Mouse (Mus musculus) forebrain, embryonic 10.5 days (tissue): ENCODE measurements around the gene Olfr318. TPM values are rescaled to one million over a fixed set of nuclear protein-coding genes. Genes with fewer than 3 reads are reported as not detected.
"Not testable (repeated sequence)": the region's sequence is repeated elsewhere in the genome, so short reads cannot be mapped to it uniquely, and the experiment has no call there.

Source experiments
- DNase-seq: peaks from one replicate; pipeline ENCODE4 v3.0.0-alpha.2; 2017; ENCODE audit warnings: low spot score; ENCODE audit errors: extremely low spot score
- H3K27ac ChIP-seq: fragments of 300-500 bp; sonication (generic); 2 replicates; pipeline ENCODE4 v1.5.1; 2016; ENCODE audit warnings: mild to moderate bottlenecking
- H3K27me3 ChIP-seq: fragments of 300-500 bp; sonication (generic); 2 replicates; pipeline ENCODE4 v1.6.1; 2016; ENCODE audit warnings: mild to moderate bottlenecking; ENCODE audit not compliant: poor library complexity, severe bottlenecking
- H3K36me3 ChIP-seq: fragments of 300-500 bp; sonication (generic); replicated peaks from 2 replicates; pipeline ENCODE4 v1.6.1; 2016; ENCODE audit warnings: mild to moderate bottlenecking, moderate library complexity
- H3K4me1 ChIP-seq: fragments of 300-500 bp; sonication (generic); 2 replicates; pipeline ENCODE4 v1.6.1; 2016
- H3K4me3 ChIP-seq: fragments of 300-500 bp; sonication (generic); 2 replicates; pipeline ENCODE4 v1.5.1; 2016; ENCODE audit warnings: mild to moderate bottlenecking, moderate library complexity
- H3K9me3 ChIP-seq: fragments of 300-500 bp; sonication (generic); 2 replicates; pipeline ENCODE4 v1.6.1; 2016; ENCODE audit warnings: mild to moderate bottlenecking, moderate library complexity
- WGBS: fragments of 180-500 bp; shearing (Covaris S2); methylation state at CpG from one replicate; pipeline ENCODE4 v1.1.7; 2016; 5-methylcytosine and 5-hydroxymethylcytosine counted together
- polyA plus RNA-seq: library from polyadenylated mRNA; unstranded; fragments of >200 nt; fragmentation: Nextera tagmentation; extraction: Ambion mirVana; gene quantifications from 2 replicates; pipeline ENCODE4 v1.2.1, GENCODE M21; 2016

The Olfr318 gene
- polyA plus RNA-seq: not detected in 2 replicates

DNA sequence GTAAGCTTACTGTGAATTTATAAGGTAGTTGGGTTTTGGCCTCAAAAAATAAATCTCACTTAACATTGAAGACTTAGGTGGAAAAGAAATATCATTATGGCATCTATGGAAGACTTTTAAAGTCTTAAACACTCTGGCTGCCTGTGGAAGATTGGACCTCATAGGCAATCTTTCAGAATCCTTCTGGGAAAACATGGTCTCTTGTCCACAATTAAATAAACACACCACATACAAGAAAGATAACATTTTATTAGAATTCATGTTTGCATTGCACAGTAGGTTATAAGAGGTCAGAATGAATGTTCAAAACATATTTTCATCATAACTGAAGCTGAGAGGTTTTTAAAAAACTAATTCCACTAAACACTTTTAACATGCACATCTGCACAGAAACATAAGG is at the start of gene Olfr318:
Gene Olfr318, minus strand, starts transcription at position 101 of the 400 bp plus-strand sequence.
- H3K36me3 ChIP-seq: no peaks in the 10 kb centered on the region
- H3K27ac ChIP-seq: no peak within 1 kb of the TSS
- H3K4me1 ChIP-seq: no peaks in the 10 kb centered on the region
- H3K9me3 ChIP-seq: no peaks in the 10 kb centered on the region
- H3K4me3 ChIP-seq: no peak within 1 kb of the TSS
- DNase-seq: no peak
- H3K27me3 ChIP-seq: no peaks in the 10 kb centered on the region

DNA sequence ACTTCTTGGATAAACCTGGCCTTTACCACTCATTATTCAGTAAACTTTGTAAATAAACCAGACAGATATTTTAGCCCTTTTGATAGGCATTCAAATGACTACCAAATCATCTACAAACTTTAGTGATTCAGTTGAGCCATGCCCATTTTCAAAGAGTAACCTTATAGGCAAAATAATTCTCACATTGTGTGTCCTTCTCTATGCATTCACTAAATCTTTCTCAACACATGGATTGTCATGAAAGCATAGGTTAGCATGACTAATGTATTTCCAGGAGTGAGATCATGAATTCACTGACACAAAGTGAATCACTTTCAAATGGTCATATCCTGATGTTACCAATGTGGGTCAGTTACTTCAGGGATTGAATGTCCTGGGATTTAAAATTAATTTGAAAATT is 49.1 kb upstream of the Olfr318 start, which contains the start of gene Olfr315:
Gene Olfr315, plus strand, starts transcription at position 301 of the 400 bp plus-strand sequence.
- H3K4me3 ChIP-seq: no peak within 1 kb of the TSS
- no peaks in the 10 kb centered on the region for H3K4me1 ChIP-seq
- no peaks in the 10 kb centered on the region for H3K36me3 ChIP-seq
- no peak for DNase-seq
- no peaks in the 10 kb centered on the region for H3K27me3 ChIP-seq
- H3K27ac ChIP-seq: no peak within 1 kb of the TSS
- H3K9me3 ChIP-seq: no peaks in the 10 kb centered on the region

- DNase-seq: no peak
- no peaks in the 10 kb centered on the region for H3K27me3 ChIP-seq
- no peaks in the 10 kb centered on the region for H3K4me1 ChIP-seq
- no peaks in the 10 kb centered on the region for H3K9me3 ChIP-seq
- H3K36me3 ChIP-seq: no peaks in the 10 kb centered on the region
- no peak within 1 kb of the TSS for H3K4me3 ChIP-seq
- no peak within 1 kb of the TSS for H3K27ac ChIP-seq
- 97% methylated on average over 2 of the region's 2 CpGs for WGBS
Measured at GRCm38 (mm10) chr11:58752434-58752833, 28.6 kb upstream of the Olfr318 start, which contains the start of gene Olfr316. Olfr316 (plus strand) TSS chr11:58752734.

- not testable (repeated sequence) for H3K36me3 ChIP-seq, DNase-seq, H3K9me3 ChIP-seq, H3K4me3 ChIP-seq, H3K27me3 ChIP-seq, H3K27ac ChIP-seq, H3K4me1 ChIP-seq
- 78% methylated on average over 18 of the region's 18 CpGs for WGBS
Measured at GRCm38 (mm10) chr11:58751096-58751495, 27.3 kb upstream of the Olfr318 start.

- DNase-seq: no peak
- WGBS: 80% methylated on average over 4 of the region's 4 CpGs
- H3K27ac ChIP-seq: no peak within 1 kb of the TSS
- no peak within 1 kb of the TSS for H3K4me3 ChIP-seq
- no peaks in the 10 kb centered on the region for H3K4me1 ChIP-seq
- H3K9me3 ChIP-seq: no peaks in the 10 kb centered on the region
- H3K27me3 ChIP-seq: no peaks in the 10 kb centered on the region
- no peaks in the 10 kb centered on the region for H3K36me3 ChIP-seq
Measured at GRCm38 (mm10) chr11:58738792-58739262, 15.0 kb upstream of the Olfr318 start, which contains the start of gene Olfr317. Olfr317 (minus strand) TSS chr11:58739212.

- Histone ChIP-seq H3K36me3 (no peaks in the 10 kb centered on the region), H3K4me3 (no peak overlapping the region), H3K4me1 (no peaks in the 10 kb centered on the region), H3K27me3 (no peaks in the 10 kb centered on the region), H3K9me3 (no peaks in the 10 kb centered on the region), H3K27ac (no peak overlapping the region)
- DNase-seq: no peak
- WGBS: 81% methylated on average over 3 of the region's 3 CpGs
Measured at GRCm38 (mm10) chr11:58733372-58733771, 9.6 kb upstream of the Olfr318 start.

GRCm38 (mm10) chr11:58727896-58728650 is 4.3 kb upstream of the Olfr318 start:
- 87% methylated on average over 6 of the region's 6 CpGs for WGBS
- H3K27ac ChIP-seq, H3K9me3 ChIP-seq, H3K27me3 ChIP-seq, H3K4me1 ChIP-seq, H3K36me3 ChIP-seq, DNase-seq, H3K4me3 ChIP-seq: not testable (repeated sequence)

DNA sequence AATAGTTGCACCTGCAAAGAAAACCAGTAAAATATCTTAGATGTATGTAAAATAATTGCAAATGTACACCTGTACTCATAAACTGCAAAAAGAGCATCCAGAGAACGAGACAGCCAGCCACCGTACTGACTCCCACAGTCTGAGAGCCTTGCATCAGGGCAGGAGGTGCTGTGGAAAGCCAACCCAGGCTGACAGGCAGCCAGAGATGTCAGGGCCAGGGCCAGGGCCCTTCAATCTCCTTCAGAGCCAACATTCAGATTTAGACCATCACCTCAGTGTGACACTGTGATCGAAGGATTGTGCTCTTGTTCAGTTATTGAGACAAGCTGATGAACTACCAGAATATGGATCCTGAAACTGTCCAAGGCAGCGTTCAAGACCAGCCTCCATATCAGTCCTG is 4.1 kb downstream of the Olfr318 start:
- WGBS: 86% methylated on average over 4 of the region's 4 CpGs
- Histone ChIP-seq H3K27me3 (no peaks in the 10 kb centered on the region), H3K36me3 (no peaks in the 10 kb centered on the region), H3K9me3 (no peaks in the 10 kb centered on the region), H3K4me3 (no peak overlapping the region), H3K4me1 (no peaks in the 10 kb centered on the region), H3K27ac (no peak overlapping the region)
- no peak for DNase-seq

- 92% methylated on average over 7 of the region's 7 CpGs for WGBS
- not testable (repeated sequence) for H3K4me3 ChIP-seq, DNase-seq
Measured at GRCm38 (mm10) chr11:58717723-58718122, 6.1 kb downstream of the Olfr318 start.

GRCm38 (mm10) chr11:58709086-58709485 is 14.7 kb downstream of the Olfr318 start:
- Histone ChIP-seq H3K36me3 (no peaks in the 10 kb centered on the region), H3K27ac (no peak overlapping the region), H3K9me3 (no peaks in the 10 kb centered on the region), H3K4me1 (no peaks in the 10 kb centered on the region), H3K27me3 (no peaks in the 10 kb centered on the region), H3K4me3 (no peak overlapping the region)
- no peak for DNase-seq
- WGBS: 82% methylated on average over 11 of the region's 11 CpGs

More at GRCm38 (mm10) chr11:58717723-58718122, 6.1 kb downstream of the Olfr318 start:
- H3K27me3 ChIP-seq, H3K36me3 ChIP-seq, H3K4me1 ChIP-seq, H3K9me3 ChIP-seq, H3K27ac ChIP-seq: not testable (repeated sequence)

- Histone ChIP-seq H3K36me3 (no peaks in the 10 kb centered on the region), H3K27me3 (no peaks in the 10 kb centered on the region), H3K9me3 (peaks cover 20% of the 10 kb centered on the region), H3K27ac (no peak within 1 kb of the TSS), H3K4me1 (no peaks in the 10 kb centered on the region), H3K4me3 (no peak within 1 kb of the TSS)
- WGBS: 89% methylated on average over 3 of the region's 3 CpGs
- no peak for DNase-seq
Measured at GRCm38 (mm10) chr11:58698862-58699261, 25.0 kb downstream of the Olfr318 start, which contains the start of gene Olfr319. Olfr319 (plus strand) TSS chr11:58699162.

- no peaks in the 10 kb centered on the region for H3K36me3 ChIP-seq
- 86% methylated on average over 1 of the region's 1 CpGs for WGBS
- no peak within 1 kb of the TSS for H3K4me3 ChIP-seq
- no peak for DNase-seq
- no peaks in the 10 kb centered on the region for H3K27me3 ChIP-seq
- H3K27ac ChIP-seq: no peak within 1 kb of the TSS
- H3K9me3 ChIP-seq: no peaks in the 10 kb centered on the region
- H3K4me1 ChIP-seq: no peaks in the 10 kb centered on the region
Measured at GRCm38 (mm10) chr11:58680799-58681198, 43.0 kb downstream of the Olfr318 start, which contains the start of gene Olfr320. Olfr320 (plus strand) TSS chr11:58681099.

DNA sequence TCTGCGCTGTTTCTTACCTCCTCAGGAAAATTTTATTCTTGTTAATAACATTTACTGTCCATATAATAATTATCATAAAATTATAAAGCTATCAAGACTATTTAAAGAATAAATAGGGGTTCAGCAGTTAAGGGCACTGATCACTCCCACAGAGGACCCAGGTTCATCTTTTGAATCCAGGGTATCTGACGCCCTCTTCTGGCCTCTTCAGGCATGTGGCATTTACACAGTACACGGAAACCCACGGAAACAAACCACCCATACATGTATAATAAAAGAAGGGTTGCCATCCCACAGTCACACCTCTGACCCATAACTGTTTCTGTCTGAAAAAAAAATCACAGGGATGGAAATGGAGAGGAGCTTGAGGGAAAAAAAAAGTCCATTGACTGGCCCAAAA is 52.0 kb downstream of the Olfr318 start:
- Histone ChIP-seq H3K36me3 (no peaks in the 10 kb centered on the region), H3K4me3 (no peak overlapping the region), H3K9me3 (no peaks in the 10 kb centered on the region), H3K4me1 (no peaks in the 10 kb centered on the region), H3K27me3 (no peaks in the 10 kb centered on the region), H3K27ac (no peak overlapping the region)
- WGBS: 52% methylated on average over 4 of the region's 4 CpGs
- DNase-seq: no peak
